Mouse (Mus musculus) heart, adult 2 months (tissue): ENCODE results near the gene Rnf5. TPM values are rescaled to one million over a fixed set of nuclear protein-coding genes. Genes with fewer than 3 reads are reported as not detected.
A peak's percentile ranks its signal among the peaks of the same experiment; 100 is the strongest.

Experiments used
- DNase-seq, 2 experiments: peaks; one replicate each; pipeline ENCODE4 v3.0.0; 2021
- H3K27ac ChIP-seq: fragments of 200-600 bp; 2 replicates; pipeline ENCODE4 v1.8.1; 2022
- H3K27me3 ChIP-seq: fragments of 200-500 bp; 2 replicates; pipeline ENCODE4 v1.6.1; 2012; ENCODE audit warnings: mild to moderate bottlenecking, low read length, inconsistent platforms, mixed read lengths; ENCODE audit not compliant: control insufficient read depth, insufficient read depth
- H3K36me3 ChIP-seq: fragments of 200-500 bp; 2 replicates; pipeline ENCODE4 v1.6.1; 2012; ENCODE audit warnings: low read length, inconsistent platforms; ENCODE audit not compliant: control insufficient read depth, insufficient read depth
- H3K4me1 ChIP-seq: fragments of 200-500 bp; 2 replicates; pipeline ENCODE4 v1.6.1; 2011; ENCODE audit warnings: low read length; ENCODE audit not compliant: control insufficient read depth, insufficient read depth
- H3K4me3 ChIP-seq: fragments of 200-600 bp; 2 replicates; pipeline ENCODE4 v1.8.1; 2022
- H3K79me2 ChIP-seq: fragments of 200-500 bp; replicated peaks from 2 replicates; pipeline ENCODE4 v1.6.1; 2012; ENCODE audit warnings: mild to moderate bottlenecking, inconsistent platforms, low read length, moderate library complexity, mixed read lengths; ENCODE audit not compliant: control insufficient read depth, insufficient read depth
- H3K9ac ChIP-seq: fragments of 200-500 bp; 2 replicates; pipeline ENCODE4 v1.6.1; 2012; ENCODE audit warnings: low read depth, mild to moderate bottlenecking, control low read depth, inconsistent platforms, low read length, mixed read lengths
- CTCF ChIP-seq: fragments of 200-600 bp; IDR thresholded peaks from 2 replicates; pipeline ENCODE4 v1.8.1; 2022; ENCODE audit warnings: antibody characterized with exemption, mild to moderate bottlenecking, moderate library complexity
- EP300 ChIP-seq: fragments of 200-500 bp; IDR thresholded peaks from 2 replicates; pipeline ENCODE4 v1.6.1; 2011; ENCODE audit warnings: low read depth, low read length, control low read depth; ENCODE audit not compliant: insufficient read depth
- POLR2A ChIP-seq: fragments of 200-500 bp; IDR thresholded peaks from 2 replicates; pipeline ENCODE4 v1.6.1; 2011; ENCODE audit warnings: mild to moderate bottlenecking, low read depth, low read length, control low read depth; ENCODE audit not compliant: insufficient read depth
- WGBS: fragments of 180-500 bp; shearing (Covaris S2); methylation state at CpG from one replicate; pipeline ENCODE4 v1.1.7; 2018; 5-methylcytosine and 5-hydroxymethylcytosine counted together
- intact Hi-C: fragments of 180-260 bp; cut with DNase I; formaldehyde crosslinking; loops from one replicate; pipeline ENCODE4 v1.15.1; 2025
- polyA plus RNA-seq: library from polyadenylated mRNA; depleted of rRNA; stranded (reverse); fragments of >200 nt; gene quantifications from 2 replicates; pipeline ENCODE4 v1.2.3, GENCODE M21; 2012
- total RNA-seq, 2 experiments: library from RNA; stranded (reverse); gene quantifications; 2 replicates each; pipeline ENCODE4 v1.2.3; 2021

Rnf5 gene
- total and polyA plus RNA-seq, 3 experiments = 37.6 to 71.7 (median 40.4) TPM

GRCm38 (mm10) chr17:34561200-34561599 lies 42.3 kb downstream of the Rnf5 start:
- peak overlapping the region; percentile 58 for H3K27ac ChIP-seq
- no peak overlapping the region for H3K9ac ChIP-seq
- intact Hi-C loops = no loop called here
- H3K79me2 ChIP-seq = no peaks in the 10 kb centered on the region
- H3K36me3 ChIP-seq = no peaks in the 10 kb centered on the region
- DNase-seq = no peak
- WGBS = 34% methylated on average over 8 of the region's 8 CpGs
- no peak overlapping the region for H3K4me3 ChIP-seq
- no peaks in the 10 kb centered on the region for H3K27me3 ChIP-seq
- H3K4me1 ChIP-seq = peaks cover 5% of the 10 kb centered on the region
- TF ChIP-seq CTCF (no peak), POLR2A (no peak), EP300 (no peak)

GRCm38 (mm10) chr17:34560438-34560837 lies 43.1 kb downstream of the Rnf5 start:
- Histone ChIP-seq H3K4me3 (no peak overlapping the region), H3K36me3 (no peaks in the 10 kb centered on the region), H3K79me2 (no peaks in the 10 kb centered on the region), H3K27me3 (no peaks in the 10 kb centered on the region), H3K9ac (no peak overlapping the region), H3K4me1 (peaks cover 6% of the 10 kb centered on the region), H3K27ac (no peak overlapping the region)
- no peak for DNase-seq
- intact Hi-C loops = no loop called here
- TF ChIP-seq CTCF = no peak
- TF ChIP-seq EP300 = no peak
- no peak for TF ChIP-seq POLR2A
- 94% methylated on average over 6 of the region's 6 CpGs for WGBS

GRCm38 (mm10) chr17:34559895-34560294 lies 43.6 kb downstream of the Rnf5 start:
- DNase-seq = no peak

GRCm38 (mm10) chr17:34559116-34559515 lies 44.4 kb downstream of the Rnf5 start:
- Histone ChIP-seq H3K4me1 (peaks cover 5% of the 10 kb centered on the region), H3K79me2 (no peaks in the 10 kb centered on the region), H3K9ac (no peak overlapping the region), H3K4me3 (no peak overlapping the region), H3K36me3 (no peaks in the 10 kb centered on the region), H3K27me3 (no peaks in the 10 kb centered on the region), H3K27ac (no peak overlapping the region)
- TF ChIP-seq EP300 = no peak
- TF ChIP-seq CTCF = no peak
- TF ChIP-seq POLR2A = no peak
- WGBS = 69% methylated on average over 7 of the region's 7 CpGs
- no peak for DNase-seq
- intact Hi-C loops = loop anchor here (5.0 kb wide), 2 partner anchors 58 to 122 kb away; partner anchors contain the start of gene Egfl8

More at GRCm38 (mm10) chr17:34559895-34560294, 43.6 kb downstream of the Rnf5 start:
- no peaks in the 10 kb centered on the region for H3K36me3 ChIP-seq
- H3K27me3 ChIP-seq = no peaks in the 10 kb centered on the region
- peaks cover 5% of the 10 kb centered on the region for H3K4me1 ChIP-seq
- no peak overlapping the region for H3K4me3 ChIP-seq
- no peak for TF ChIP-seq POLR2A
- TF ChIP-seq EP300 = no peak
- 0 out of 2 replicates have a peak, but pooled peaks have one; percentile 4 for TF ChIP-seq CTCF
- 32% methylated on average over 15 of the region's 15 CpGs for WGBS
- no peak overlapping the region for H3K9ac ChIP-seq
- no peak overlapping the region for H3K27ac ChIP-seq
- intact Hi-C loops = loop anchor here (5.0 kb wide), 2 partner anchors 57 to 123 kb away; partner anchors contain the start of gene Egfl8
- no peaks in the 10 kb centered on the region for H3K79me2 ChIP-seq

- Histone ChIP-seq H3K9ac (no peak overlapping the region), H3K4me1 (peaks cover 5% of the 10 kb centered on the region), H3K27me3 (no peaks in the 10 kb centered on the region), H3K79me2 (no peaks in the 10 kb centered on the region), H3K4me3 (no peak overlapping the region), H3K27ac (peak overlapping the region; percentile 20), H3K36me3 (no peaks in the 10 kb centered on the region)
- DNase-seq = no peak
- intact Hi-C loops = loop anchor here (5.0 kb wide), 2 partner anchors 60 to 120 kb away; partner anchors contain the start of gene Egfl8
- TF ChIP-seq EP300 = no peak
- TF ChIP-seq POLR2A = no peak
- no peak for TF ChIP-seq CTCF
- WGBS = 71% methylated on average over 11 of the region's 11 CpGs
Measured at GRCm38 (mm10) chr17:34557411-34557810, 46.1 kb downstream of the Rnf5 start.

- H3K9ac ChIP-seq = no peak overlapping the region
- no peaks in the 10 kb centered on the region for H3K27me3 ChIP-seq
- no peaks in the 10 kb centered on the region for H3K36me3 ChIP-seq
- DNase-seq = no peak
- intact Hi-C loops = loop anchor here (5.0 kb wide), 2 partner anchors 61 to 119 kb away; partner anchors contain the start of gene Egfl8
- WGBS = 75% methylated on average over 8 of the region's 8 CpGs
- H3K4me3 ChIP-seq = no peak overlapping the region
- peaks cover 5% of the 10 kb centered on the region for H3K4me1 ChIP-seq
- H3K79me2 ChIP-seq = no peaks in the 10 kb centered on the region
- no peak overlapping the region for H3K27ac ChIP-seq
- TF ChIP-seq EP300 = no peak
- no peak for TF ChIP-seq POLR2A
- TF ChIP-seq CTCF = no peak
Measured at GRCm38 (mm10) chr17:34556406-34556805, 47.1 kb downstream of the Rnf5 start.
